Mouse (Mus musculus) bone marrow macrophage, adult 2 months (primary cell): ENCODE results near the gene Ntm.

Source experiments
- CTCF ChIP-seq: IDR thresholded peaks from 2 replicates; pipeline ENCODE4 v1.5.1; 2012; ENCODE audit warnings: low read depth, mild to moderate bottlenecking, low read length, moderate library complexity
- POLR2A ChIP-seq: IDR thresholded peaks from 2 replicates; pipeline ENCODE4 v1.6.1; 2012; ENCODE audit warnings: mild to moderate bottlenecking, low read depth, low read length, borderline replicate concordance

GRCm38 (mm10) chr9:29694151-29694550, 268.8 kb downstream of the Ntm start:
- TF ChIP-seq CTCF (no peak), POLR2A (no peak)
